Mouse (Mus musculus) liver, embryonic 11.5 days (tissue): Measurements from ENCODE around the gene Smim13. TPM values are rescaled to one million over a fixed set of nuclear protein-coding genes. Genes with fewer than 3 reads are reported as not detected.

Experiments
- ATAC-seq: fragments of 200-750 bp; cut with Nextera tagmentation; replicated peaks from 2 replicates; pipeline ENCODE4 v1.8.0; 2017; ENCODE audit warnings: moderate number of reproducible peaks, mild to moderate bottlenecking, moderate TSS enrichment, moderate library complexity; ENCODE audit not compliant: low FRiP score
- DNase-seq: peaks from one replicate; pipeline ENCODE4 v3.0.0-alpha.2; 2017; ENCODE audit warnings: low spot score
- H3K27ac ChIP-seq: fragments of 300-500 bp; sonication (generic); 2 replicates; pipeline ENCODE4 v1.5.1; 2014; ENCODE audit warnings: mild to moderate bottlenecking, low read depth, low read length, control low read depth
- H3K27me3 ChIP-seq: fragments of 300-500 bp; sonication (generic); replicated peaks from 2 replicates; pipeline ENCODE4 v1.6.1; 2014; ENCODE audit warnings: low read length, mixed read lengths; ENCODE audit not compliant: control insufficient read depth, insufficient read depth
- H3K36me3 ChIP-seq: fragments of 300-500 bp; sonication (generic); 2 replicates; pipeline ENCODE4 v1.6.1; 2014; ENCODE audit warnings: mild to moderate bottlenecking, low read length, moderate library complexity, mixed read lengths; ENCODE audit not compliant: control insufficient read depth, insufficient read depth
- H3K4me1 ChIP-seq: fragments of 300-500 bp; sonication (generic); replicated peaks from 2 replicates; pipeline ENCODE4 v1.6.1; 2014; ENCODE audit warnings: low read length, mixed read lengths; ENCODE audit not compliant: control insufficient read depth, insufficient read depth
- H3K4me2 ChIP-seq: fragments of 300-500 bp; sonication (generic); 2 replicates; pipeline ENCODE4 v1.6.1; 2014; ENCODE audit warnings: mild to moderate bottlenecking, control low read depth, moderate library complexity
- H3K4me3 ChIP-seq: fragments of 300-500 bp; sonication (generic); 2 replicates; pipeline ENCODE4 v1.5.1; 2014; ENCODE audit warnings: low read depth, low read length, control low read depth
- H3K9ac ChIP-seq: fragments of 300-500 bp; sonication (generic); 2 replicates; pipeline ENCODE4 v1.6.1; 2014; ENCODE audit warnings: low read depth, low read length, control low read depth
- H3K9me3 ChIP-seq: fragments of 300-500 bp; sonication (generic); 2 replicates; pipeline ENCODE4 v1.6.1; 2016; ENCODE audit warnings: low read length, inconsistent platforms, mixed read lengths; ENCODE audit not compliant: control insufficient read depth
- WGBS: fragments of 180-500 bp; shearing (Covaris S2); extraction: QIAGEN DNeasy Blood & Tissue Kit; methylation state at CpG from one replicate; pipeline ENCODE4 v1.1.7; 2014; 5-methylcytosine and 5-hydroxymethylcytosine counted together
- polyA plus RNA-seq: library from polyadenylated mRNA; unstranded; fragments of >200 nt; fragmentation: Nextera tagmentation; extraction: Ambion mirVana; gene quantifications from 2 replicates; pipeline ENCODE4 v1.2.1, GENCODE M21; 2014

Smim13 gene
- polyA plus RNA-seq, 1 experiment from 2014 or later = 12.6 TPM

DNA sequence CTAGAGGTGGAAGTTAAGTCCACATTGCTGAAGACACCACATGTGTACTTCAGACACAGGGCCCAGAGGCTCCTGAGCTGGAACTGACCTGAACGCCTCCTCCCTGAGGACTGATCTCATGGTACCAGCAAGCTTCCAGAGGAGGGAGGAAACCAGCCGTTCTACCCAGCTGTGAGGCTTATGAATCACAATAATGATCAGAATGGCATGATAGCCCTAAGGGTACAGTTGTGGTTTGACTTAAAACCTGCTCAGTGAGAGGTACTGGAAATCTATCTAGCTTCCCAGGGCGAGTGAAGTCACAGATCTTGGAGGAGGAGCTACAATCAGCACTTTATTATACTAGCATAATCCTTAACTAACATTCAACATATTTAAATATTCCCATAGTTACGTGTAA is 35.8 kb downstream of the Smim13 start:
- Histone ChIP-seq H3K4me1 (no peaks in the 10 kb centered on the region), H3K27me3 (no peaks in the 10 kb centered on the region), H3K9ac (no peak overlapping the region), H3K27ac (no peak overlapping the region), H3K9me3 (no peaks in the 10 kb centered on the region), H3K4me2 (no peak overlapping the region), H3K4me3 (no peak overlapping the region), H3K36me3 (no peaks in the 10 kb centered on the region)
- DNase-seq = no peak
- 73% methylated on average over 4 of the region's 4 CpGs for WGBS
- no peak for ATAC-seq

DNA sequence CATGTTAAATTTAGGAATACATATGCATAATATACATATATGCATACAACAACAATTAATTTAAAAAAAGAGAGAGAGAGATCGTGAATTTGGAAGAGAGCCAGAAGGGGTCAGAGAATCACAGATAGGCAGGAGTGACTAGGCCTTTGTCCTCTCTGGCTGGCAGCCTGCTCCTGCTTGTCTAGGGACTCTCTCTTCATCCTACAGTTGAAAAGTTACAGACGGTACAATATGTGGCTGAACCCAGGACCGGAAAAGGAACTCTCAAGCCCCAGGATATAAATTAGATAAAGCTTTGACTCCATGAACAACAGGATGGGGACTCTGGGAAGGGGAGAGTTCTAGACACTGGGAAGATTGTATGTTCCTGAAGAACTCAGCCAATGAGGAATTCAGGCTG is 36.6 kb downstream of the Smim13 start:
- Histone ChIP-seq H3K4me3 (no peak overlapping the region), H3K27ac (no peak overlapping the region), H3K9ac (no peak overlapping the region), H3K4me1 (no peaks in the 10 kb centered on the region), H3K9me3 (no peaks in the 10 kb centered on the region), H3K36me3 (no peaks in the 10 kb centered on the region), H3K4me2 (no peak overlapping the region), H3K27me3 (no peaks in the 10 kb centered on the region)
- DNase-seq (no peak), ATAC-seq (no peak)
- 74% methylated on average over 3 of the region's 3 CpGs for whole genome bisulfite sequencing

DNA sequence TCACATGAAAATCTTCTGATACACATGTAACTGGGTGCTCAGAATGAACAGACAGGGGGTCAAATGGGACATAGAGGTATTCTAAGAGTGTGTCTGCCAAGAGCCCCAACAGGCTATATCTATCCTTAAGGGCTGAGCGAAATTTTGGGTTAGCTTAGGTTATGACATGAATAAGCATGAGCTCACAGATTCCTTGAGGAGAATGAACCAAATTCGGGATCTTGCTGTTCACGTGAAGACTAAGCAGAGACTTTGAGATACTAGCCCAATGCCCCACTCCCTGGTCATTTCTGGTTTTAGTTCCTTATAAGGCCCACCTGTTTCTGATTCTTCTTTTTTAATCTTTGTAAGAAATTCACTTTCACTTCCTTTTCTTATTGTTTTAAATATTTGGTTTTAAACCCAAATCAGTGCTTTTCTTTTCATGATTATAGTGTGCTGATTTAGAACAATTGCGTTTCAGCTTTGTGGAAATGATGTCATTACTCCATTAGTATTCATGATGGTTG is 41.9 kb downstream of the Smim13 start:
- no peak overlapping the region for H3K4me2 ChIP-seq
- H3K9me3 ChIP-seq = no peaks in the 10 kb centered on the region
- H3K9ac ChIP-seq = no peak overlapping the region
- 71% methylated on average over 4 of the region's 4 CpGs for WGBS
- H3K36me3 ChIP-seq = no peaks in the 10 kb centered on the region
- DNase-seq (no peak), ATAC-seq (no peak)
- no peak overlapping the region for H3K27ac ChIP-seq
- no peak overlapping the region for H3K4me3 ChIP-seq
- H3K27me3 ChIP-seq = no peaks in the 10 kb centered on the region
- H3K4me1 ChIP-seq = no peaks in the 10 kb centered on the region

DNA sequence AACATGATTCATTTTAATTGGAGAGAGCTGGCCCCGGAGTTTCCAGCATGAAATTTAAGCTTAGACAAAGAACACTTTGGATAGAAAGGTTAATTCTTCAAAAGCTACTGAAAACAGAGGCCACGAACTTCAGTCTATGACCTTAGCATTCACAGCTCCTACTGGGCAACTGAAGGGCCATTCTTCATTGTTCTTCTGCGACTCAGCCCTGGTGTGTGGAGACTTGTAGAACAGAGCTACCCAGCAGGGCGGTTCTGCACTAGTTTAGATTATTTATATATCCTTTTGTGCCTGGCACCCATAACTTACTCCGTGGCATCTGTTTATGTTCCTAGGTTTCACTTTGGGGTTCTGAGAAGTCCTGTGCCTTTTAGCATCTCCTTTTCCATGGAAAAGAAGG is 44.0 kb downstream of the Smim13 start:
- no peaks in the 10 kb centered on the region for H3K36me3 ChIP-seq
- no peak overlapping the region for H3K9ac ChIP-seq
- no peak overlapping the region for H3K4me3 ChIP-seq
- WGBS = 62% methylated on average over 5 of the region's 5 CpGs
- no peak for ATAC-seq
- H3K27ac ChIP-seq = no peak overlapping the region
- H3K9me3 ChIP-seq = no peaks in the 10 kb centered on the region
- H3K4me2 ChIP-seq = no peak overlapping the region
- DNase-seq = no peak
- no peaks in the 10 kb centered on the region for H3K27me3 ChIP-seq
- H3K4me1 ChIP-seq = no peaks in the 10 kb centered on the region

DNA sequence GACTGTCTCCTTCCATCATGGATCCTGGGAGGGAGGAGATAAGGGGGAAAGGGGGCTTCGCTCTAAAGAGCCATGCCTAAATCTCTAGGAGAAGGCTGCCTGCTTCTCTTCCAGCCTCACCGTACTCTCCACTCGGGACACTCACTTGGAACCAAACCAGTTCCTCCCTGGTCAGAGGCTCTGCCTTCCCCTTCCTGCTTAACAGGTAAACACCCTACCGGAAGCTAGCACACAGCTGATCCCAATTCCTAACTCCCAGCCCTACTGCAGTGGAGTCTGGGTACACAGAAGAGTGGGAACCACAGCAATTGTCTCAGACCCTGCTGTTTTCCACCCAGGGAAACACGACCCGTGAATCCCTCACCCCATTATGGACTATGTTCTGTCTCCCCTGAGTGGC is 46.2 kb downstream of the Smim13 start:
- Histone ChIP-seq H3K36me3 (no peaks in the 10 kb centered on the region), H3K27ac (no peak overlapping the region), H3K27me3 (no peaks in the 10 kb centered on the region), H3K4me1 (no peaks in the 10 kb centered on the region), H3K4me3 (no peak overlapping the region), H3K9me3 (no peaks in the 10 kb centered on the region), H3K4me2 (no peak overlapping the region), H3K9ac (no peak overlapping the region)
- WGBS = 58% methylated on average over 6 of the region's 6 CpGs
- DNase-seq (no peak), ATAC-seq (no peak)

DNA sequence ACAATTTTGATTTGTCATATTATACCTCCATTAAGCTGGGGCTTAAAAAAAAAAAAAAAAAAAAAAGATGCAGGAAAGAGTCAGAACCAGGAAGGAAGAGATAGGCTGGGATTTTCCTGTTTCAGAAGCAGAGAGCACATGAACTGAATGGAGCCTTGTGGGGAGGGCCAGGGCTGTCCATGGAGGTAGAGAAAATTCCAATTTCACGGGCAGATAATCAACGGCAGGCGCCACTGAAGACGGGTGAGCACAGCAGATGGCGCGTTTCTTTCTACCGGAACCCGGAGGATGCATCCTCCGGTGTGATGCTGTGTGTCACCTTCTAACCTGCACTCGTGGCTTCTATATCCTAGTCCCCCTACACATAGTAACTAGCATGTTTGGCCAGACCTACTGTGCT is 46.8 kb downstream of the Smim13 start:
- no peak for ATAC-seq

DNA sequence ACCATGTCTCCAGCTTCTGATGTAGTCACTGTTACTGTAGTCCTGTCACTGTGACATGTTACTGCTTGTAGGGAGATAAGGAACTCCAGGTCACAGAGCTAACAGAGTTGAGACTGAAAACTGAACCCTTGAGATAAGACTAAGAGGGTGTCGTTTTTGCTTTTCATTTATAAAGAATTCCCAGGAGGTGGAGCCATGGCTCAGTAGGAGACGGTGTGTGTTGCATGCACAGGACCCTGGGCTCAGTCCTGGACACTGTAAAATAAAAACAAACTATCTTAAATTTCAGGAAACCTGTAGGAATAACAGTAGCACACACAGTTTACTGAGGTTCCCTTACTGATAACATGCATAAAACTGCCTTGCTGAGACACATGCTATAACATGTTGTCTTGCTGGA is 48.9 kb downstream of the Smim13 start:
- DNase-seq = no peak
- Histone ChIP-seq H3K27me3 (no peaks in the 10 kb centered on the region), H3K27ac (no peak overlapping the region), H3K9ac (no peak overlapping the region), H3K4me2 (no peak overlapping the region), H3K9me3 (no peaks in the 10 kb centered on the region), H3K4me3 (no peak overlapping the region), H3K4me1 (no peaks in the 10 kb centered on the region), H3K36me3 (no peaks in the 10 kb centered on the region)
- 19% methylated on average over 2 of the region's 2 CpGs for WGBS
- ATAC-seq = 0 out of 2 replicates have a peak, but pooled peaks have one; percentile 12

More for the DNA sequence above, 46.8 kb downstream of the Smim13 start:
- no peak overlapping the region for H3K4me2 ChIP-seq
- DNase-seq = no peak
- H3K4me3 ChIP-seq = no peak overlapping the region
- no peaks in the 10 kb centered on the region for H3K9me3 ChIP-seq
- no peaks in the 10 kb centered on the region for H3K36me3 ChIP-seq
- no peaks in the 10 kb centered on the region for H3K27me3 ChIP-seq
- H3K27ac ChIP-seq = no peak overlapping the region
- H3K9ac ChIP-seq = no peak overlapping the region
- H3K4me1 ChIP-seq = no peaks in the 10 kb centered on the region
- WGBS = 81% methylated on average over 10 of the region's 10 CpGs

DNA sequence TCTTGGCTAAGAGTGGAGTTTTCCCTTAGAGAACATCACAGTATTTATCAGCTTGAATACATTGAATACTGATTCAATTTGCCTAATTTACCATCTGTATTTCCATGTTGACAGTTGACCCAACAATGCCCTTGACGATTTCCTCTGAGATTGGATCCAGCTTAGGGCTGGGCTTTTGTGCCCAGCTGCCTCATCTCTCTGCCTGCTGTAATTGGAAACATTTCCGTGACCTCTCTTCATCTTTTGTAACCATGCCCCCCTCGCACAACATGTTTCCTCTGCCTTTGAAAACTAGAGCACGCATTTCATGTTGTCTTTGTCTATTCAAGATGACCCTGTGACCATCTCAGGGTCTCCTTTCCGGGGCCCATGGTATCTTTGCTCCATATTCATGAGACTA is 49.4 kb downstream of the Smim13 start:
- no peak for ATAC-seq
- H3K36me3 ChIP-seq = no peaks in the 10 kb centered on the region
- no peaks in the 10 kb centered on the region for H3K4me1 ChIP-seq
- DNase-seq = no peak
- no peak overlapping the region for H3K4me2 ChIP-seq
- H3K9me3 ChIP-seq = no peaks in the 10 kb centered on the region
- no peak overlapping the region for H3K27ac ChIP-seq
- H3K4me3 ChIP-seq = no peak overlapping the region
- H3K9ac ChIP-seq = no peak overlapping the region
- WGBS = 60% methylated on average over 5 of the region's 5 CpGs
- no peaks in the 10 kb centered on the region for H3K27me3 ChIP-seq

DNA sequence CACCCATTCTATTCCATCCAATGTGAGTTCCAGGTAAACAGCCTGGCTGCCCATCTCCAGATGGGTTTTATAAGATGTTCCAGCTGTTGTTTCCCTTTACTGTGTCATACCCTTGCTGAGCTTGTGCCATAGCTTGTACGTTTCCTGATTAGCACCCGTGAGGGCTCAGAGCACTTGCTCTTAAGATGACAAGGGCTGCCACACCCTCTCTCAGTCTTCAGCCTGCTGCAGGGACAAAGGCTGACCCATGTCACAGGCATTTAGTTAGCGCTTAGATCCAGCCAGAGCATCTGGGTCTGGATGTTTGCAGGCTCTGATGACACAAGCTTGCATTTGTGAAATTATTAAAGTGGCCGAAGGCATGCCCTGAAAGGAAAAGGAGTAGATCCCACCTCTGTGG is 50.4 kb downstream of the Smim13 start:
- Histone ChIP-seq H3K4me2 (no peak overlapping the region), H3K9ac (no peak overlapping the region), H3K4me3 (no peak overlapping the region), H3K36me3 (no peaks in the 10 kb centered on the region), H3K4me1 (no peaks in the 10 kb centered on the region), H3K9me3 (no peaks in the 10 kb centered on the region), H3K27ac (no peak overlapping the region), H3K27me3 (no peaks in the 10 kb centered on the region)
- ATAC-seq (no peak), DNase-seq (no peak)
- WGBS = 64% methylated on average over 4 of the region's 4 CpGs
